Mouse (Mus musculus): Measurements from ENCODE around the gene Olfr583. TPM values are rescaled to one million over a fixed set of nuclear protein-coding genes. Genes with fewer than 3 reads are reported as not detected.

Olfr583 gene
- polyA plus RNA-seq (2014; fragmentation: Illumina TruSeq; extraction: RNeasy Lipid Tissue Mini Kit (QIAGEN cat#74804); ENCODE audit: low read depth, low replicate concordance), result not detected

GRCm38 (mm10) chr7:103051000-103051399, at the start of gene Olfr583:
Olfr583 (plus strand) TSS chr7:103051300.

GRCm38 (mm10) chr7:103037724-103038123, 13.4 kb upstream of the Olfr583 start, which contains the start of gene Olfr582:
Olfr582 (plus strand) TSS chr7:103038024.

GRCm38 (mm10) chr7:103081585-103081984, 30.5 kb downstream of the Olfr583 start, which contains the start of gene Olfr584:
Olfr584 (plus strand) TSS chr7:103081885.

GRCm38 (mm10) chr7:103097420-103097819, 46.3 kb downstream of the Olfr583 start, which contains the start of gene Olfr585:
Olfr585 (plus strand) TSS chr7:103097720.

Other genes starting within 250 kb of the Olfr583 start
- not detected for gene Olfr564, start 247.8 kb upstream of the Olfr583 start, polyA plus RNA-seq (2014; fragmentation: Illumina TruSeq; extraction: RNeasy Lipid Tissue Mini Kit (QIAGEN cat#74804); ENCODE audit: low read depth, low replicate concordance)
- not detected for gene Olfr566, start 192.5 kb upstream of the Olfr583 start, polyA plus RNA-seq (2014; fragmentation: Illumina TruSeq; extraction: RNeasy Lipid Tissue Mini Kit (QIAGEN cat#74804); ENCODE audit: low read depth, low replicate concordance)
- gene Olfr568, start 174.2 kb upstream of the Olfr583 start, polyA plus RNA-seq (2014; fragmentation: Illumina TruSeq; extraction: RNeasy Lipid Tissue Mini Kit (QIAGEN cat#74804); ENCODE audit: low read depth, low replicate concordance), result not detected
- not detected for gene Olfr569, start 160.4 kb upstream of the Olfr583 start, polyA plus RNA-seq (2014; fragmentation: Illumina TruSeq; extraction: RNeasy Lipid Tissue Mini Kit (QIAGEN cat#74804); ENCODE audit: low read depth, low replicate concordance)
- not detected for gene Olfr570, start 156.7 kb upstream of the Olfr583 start, polyA plus RNA-seq (2014; fragmentation: Illumina TruSeq; extraction: RNeasy Lipid Tissue Mini Kit (QIAGEN cat#74804); ENCODE audit: low read depth, low replicate concordance)
- gene Olfr571, start 133.8 kb upstream of the Olfr583 start, polyA plus RNA-seq (2014; fragmentation: Illumina TruSeq; extraction: RNeasy Lipid Tissue Mini Kit (QIAGEN cat#74804); ENCODE audit: low read depth, low replicate concordance), result not detected
- gene Olfr572, start 126.9 kb upstream of the Olfr583 start, polyA plus RNA-seq (2014; fragmentation: Illumina TruSeq; extraction: RNeasy Lipid Tissue Mini Kit (QIAGEN cat#74804); ENCODE audit: low read depth, low replicate concordance), result not detected
- not detected for gene Olfr573-ps1, start 108.7 kb upstream of the Olfr583 start, polyA plus RNA-seq (2014; fragmentation: Illumina TruSeq; extraction: RNeasy Lipid Tissue Mini Kit (QIAGEN cat#74804); ENCODE audit: low read depth, low replicate concordance)
- gene Olfr574, start 102.8 kb upstream of the Olfr583 start, polyA plus RNA-seq (2014; fragmentation: Illumina TruSeq; extraction: RNeasy Lipid Tissue Mini Kit (QIAGEN cat#74804); ENCODE audit: low read depth, low replicate concordance), result not detected
- not detected for gene Olfr575, start 92.5 kb upstream of the Olfr583 start, polyA plus RNA-seq (2014; fragmentation: Illumina TruSeq; extraction: RNeasy Lipid Tissue Mini Kit (QIAGEN cat#74804); ENCODE audit: low read depth, low replicate concordance)
- gene Olfr576, start 88.6 kb upstream of the Olfr583 start, polyA plus RNA-seq (2014; fragmentation: Illumina TruSeq; extraction: RNeasy Lipid Tissue Mini Kit (QIAGEN cat#74804); ENCODE audit: low read depth, low replicate concordance), result not detected
- gene Olfr577, start 75.4 kb upstream of the Olfr583 start, polyA plus RNA-seq (2014; fragmentation: Illumina TruSeq; extraction: RNeasy Lipid Tissue Mini Kit (QIAGEN cat#74804); ENCODE audit: low read depth, low replicate concordance), result not detected
- gene Olfr578, start 62.0 kb upstream of the Olfr583 start, polyA plus RNA-seq (2014; fragmentation: Illumina TruSeq; extraction: RNeasy Lipid Tissue Mini Kit (QIAGEN cat#74804); ENCODE audit: low read depth, low replicate concordance), result not detected
- gene Olfr582, start 13.3 kb upstream of the Olfr583 start, polyA plus RNA-seq (2014; fragmentation: Illumina TruSeq; extraction: RNeasy Lipid Tissue Mini Kit (QIAGEN cat#74804); ENCODE audit: low read depth, low replicate concordance), result not detected
- not detected for gene Olfr584, start 30.6 kb downstream of the Olfr583 start, polyA plus RNA-seq (2014; fragmentation: Illumina TruSeq; extraction: RNeasy Lipid Tissue Mini Kit (QIAGEN cat#74804); ENCODE audit: low read depth, low replicate concordance)
- gene Olfr585, start 46.4 kb downstream of the Olfr583 start, polyA plus RNA-seq (2014; fragmentation: Illumina TruSeq; extraction: RNeasy Lipid Tissue Mini Kit (QIAGEN cat#74804); ENCODE audit: low read depth, low replicate concordance), result not detected
- gene Olfr586, start 74.3 kb downstream of the Olfr583 start, polyA plus RNA-seq (2014; fragmentation: Illumina TruSeq; extraction: RNeasy Lipid Tissue Mini Kit (QIAGEN cat#74804); ENCODE audit: low read depth, low replicate concordance), result not detected
- not detected for gene Olfr588-ps1, start 89.6 kb downstream of the Olfr583 start, polyA plus RNA-seq (2014; fragmentation: Illumina TruSeq; extraction: RNeasy Lipid Tissue Mini Kit (QIAGEN cat#74804); ENCODE audit: low read depth, low replicate concordance)
- gene Olfr589, start 105.1 kb downstream of the Olfr583 start, polyA plus RNA-seq (2014; fragmentation: Illumina TruSeq; extraction: RNeasy Lipid Tissue Mini Kit (QIAGEN cat#74804); ENCODE audit: low read depth, low replicate concordance), result not detected
- not detected for gene Olfr591, start 127.0 kb downstream of the Olfr583 start, polyA plus RNA-seq (2014; fragmentation: Illumina TruSeq; extraction: RNeasy Lipid Tissue Mini Kit (QIAGEN cat#74804); ENCODE audit: low read depth, low replicate concordance)
- gene Olfr592, start 133.5 kb downstream of the Olfr583 start, polyA plus RNA-seq (2014; fragmentation: Illumina TruSeq; extraction: RNeasy Lipid Tissue Mini Kit (QIAGEN cat#74804); ENCODE audit: low read depth, low replicate concordance), result not detected
- gene Olfr593, start 160.6 kb downstream of the Olfr583 start, polyA plus RNA-seq (2014; fragmentation: Illumina TruSeq; extraction: RNeasy Lipid Tissue Mini Kit (QIAGEN cat#74804); ENCODE audit: low read depth, low replicate concordance), result not detected
- not detected for gene Olfr594, start 165.7 kb downstream of the Olfr583 start, polyA plus RNA-seq (2014; fragmentation: Illumina TruSeq; extraction: RNeasy Lipid Tissue Mini Kit (QIAGEN cat#74804); ENCODE audit: low read depth, low replicate concordance)
- gene Usp17ld, start 201.2 kb downstream of the Olfr583 start, polyA plus RNA-seq (2014; fragmentation: Illumina TruSeq; extraction: RNeasy Lipid Tissue Mini Kit (QIAGEN cat#74804); ENCODE audit: low read depth, low replicate concordance), result not detected